Mouse (Mus musculus): Measurements from ENCODE around the gene Zfp606.

- no peak for TF ChIP-seq CTCF (IDR thresholded peaks at IDR 0.05; ENCODE audit: extremely low read depth, insufficient read depth, insufficient read length, insufficient replicate concordance)
- no peak for TF ChIP-seq POLR2A (IDR thresholded peaks at IDR 0.05; ENCODE audit: low read depth, low read length)
These were observed 8.6 kb downstream of the Zfp606 start for GRCm38 (mm10) chr7:12486691-12487090.
